Mouse (Mus musculus) Muller cell, postnatal 12 days (primary cell): Measurements from ENCODE around the gene 2010111I01Rik.
A peak's percentile ranks its signal among the peaks of the same experiment; 100 is the strongest.
"Not testable (repeated sequence)": the region's sequence is repeated elsewhere in the genome, so short reads cannot be mapped to it uniquely, and the experiment has no call there.

Source experiments
- DNase-seq: peaks from one replicate; pipeline ENCODE4 v3.0.0-alpha.2; 2015; ENCODE audit errors: inconsistent ontology term

The 2010111I01Rik gene

DNA sequence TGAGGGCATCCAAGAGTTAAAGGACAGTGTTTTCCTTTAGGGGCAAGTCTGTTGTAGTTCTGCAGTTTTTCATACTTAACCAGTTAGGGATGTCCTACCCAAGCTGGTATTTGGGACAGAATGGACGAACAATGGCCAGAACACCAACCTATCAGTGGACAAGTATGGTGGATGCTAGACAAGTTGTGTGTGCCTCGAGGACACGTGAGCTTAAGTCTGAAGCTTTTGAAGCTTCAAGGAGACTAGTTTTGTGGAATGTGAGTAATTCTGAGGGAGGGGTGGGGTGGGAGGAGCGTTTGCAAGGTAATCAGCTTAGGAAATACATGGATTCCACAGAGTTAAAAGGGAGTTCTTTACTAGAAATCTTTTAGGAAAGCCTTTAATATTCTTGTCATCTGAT, 115.5 kb downstream of the 2010111I01Rik start:
- DNase-seq, result peak; percentile 59

GRCm38 (mm10) chr13:63080823-63081222, 116.1 kb downstream of the 2010111I01Rik start:
- peak; percentile 38 for DNase-seq

- no peak for DNase-seq
Measured at GRCm38 (mm10) chr13:63082555-63083136, 118.0 kb downstream of the 2010111I01Rik start.

GRCm38 (mm10) chr13:63083139-63083538, 118.4 kb downstream of the 2010111I01Rik start:
- DNase-seq, result not testable (repeated sequence)

GRCm38 (mm10) chr13:63083663-63084062, 119.0 kb downstream of the 2010111I01Rik start:
- no peak for DNase-seq

DNA sequence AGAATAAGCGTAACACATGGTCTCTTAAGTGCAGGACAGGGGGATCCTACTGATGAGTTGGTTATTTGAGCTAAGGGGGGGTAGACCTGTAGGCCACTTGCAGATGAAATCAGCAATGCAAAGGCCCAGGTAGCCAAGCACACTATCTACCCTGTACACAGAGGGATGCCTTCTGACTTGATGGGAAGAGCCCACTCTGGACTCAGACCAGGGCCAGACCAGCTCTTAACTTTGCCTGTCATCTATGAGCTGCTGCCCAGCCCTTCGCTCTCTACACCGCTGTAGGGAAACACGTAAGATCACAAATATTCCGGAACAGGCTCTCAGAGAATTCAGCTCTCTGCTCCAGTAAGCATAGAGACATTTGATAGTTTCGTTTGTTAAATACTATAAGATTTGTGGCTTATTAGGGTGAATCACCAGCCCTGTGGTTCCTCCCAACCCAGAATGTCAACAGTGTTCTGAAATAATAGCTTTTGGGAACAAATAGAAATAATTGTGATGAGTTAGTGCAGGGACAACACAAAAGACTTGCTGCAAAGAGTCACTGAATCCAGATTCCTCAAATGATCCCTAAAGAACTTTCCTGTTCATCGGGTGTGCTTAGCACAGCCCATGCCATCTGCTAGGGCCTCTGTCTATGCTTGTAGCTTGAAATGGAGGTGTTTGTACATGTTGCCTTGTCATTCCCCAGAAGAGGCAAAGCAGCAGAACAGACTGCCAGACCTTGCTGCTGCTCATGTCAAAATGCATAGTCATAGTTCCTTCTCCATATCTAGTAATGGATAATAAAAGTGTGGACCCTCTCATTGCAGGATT, 123.4 kb downstream of the 2010111I01Rik start:
- peak; percentile 65 for DNase-seq

DNA sequence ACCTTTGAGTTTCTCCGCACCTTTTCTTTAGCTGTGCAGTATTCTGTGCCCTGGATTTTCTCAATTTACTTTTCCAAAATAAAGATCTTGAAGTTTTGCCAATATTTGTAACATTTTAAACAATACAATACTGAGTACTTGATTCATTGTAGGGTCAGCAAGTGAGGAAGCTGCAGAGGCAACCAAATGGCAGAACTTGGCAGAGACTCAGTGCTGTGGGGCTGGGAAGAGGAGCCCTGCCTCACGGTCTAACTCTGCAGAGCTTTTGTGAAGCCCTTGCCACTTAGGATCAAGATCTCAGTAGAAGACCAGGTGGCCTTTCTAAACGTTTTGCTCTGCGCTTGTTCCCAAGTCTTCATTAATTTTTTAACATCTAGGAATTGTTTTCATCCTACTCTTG, 124.8 kb downstream of the 2010111I01Rik start:
- DNase-seq, result no peak

GRCm38 (mm10) chr13:63091246-63091645, 126.6 kb downstream of the 2010111I01Rik start:
- no peak for DNase-seq

- DNase-seq, result no peak
Measured at GRCm38 (mm10) chr13:63092299-63092698, 127.6 kb downstream of the 2010111I01Rik start.

- DNase-seq, result no peak
Measured at GRCm38 (mm10) chr13:63092874-63093273, 128.2 kb downstream of the 2010111I01Rik start.

DNA sequence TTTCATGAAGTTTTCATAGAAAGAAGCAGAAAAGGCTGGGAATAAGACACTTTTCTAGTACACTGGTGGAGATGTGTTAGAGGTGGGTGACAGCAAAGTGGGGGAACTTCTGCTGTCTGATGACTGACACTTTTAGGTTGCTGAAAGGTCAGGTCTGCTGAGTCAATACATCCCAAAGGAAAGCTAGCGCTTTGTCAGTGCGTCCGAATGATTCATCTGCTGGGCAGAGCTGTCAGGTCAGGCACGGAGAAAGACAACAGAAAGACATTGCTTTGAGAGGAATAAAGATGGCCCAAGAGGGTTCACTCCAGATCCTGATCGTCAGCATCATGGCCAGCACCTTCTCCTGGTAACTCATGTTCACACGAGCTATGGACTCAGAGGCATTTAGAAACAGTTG, 128.9 kb downstream of the 2010111I01Rik start:
- DNase-seq, result no peak

GRCm38 (mm10) chr13:63094317-63095131, 129.8 kb downstream of the 2010111I01Rik start:
- DNase-seq, result peak; percentile 42

DNA sequence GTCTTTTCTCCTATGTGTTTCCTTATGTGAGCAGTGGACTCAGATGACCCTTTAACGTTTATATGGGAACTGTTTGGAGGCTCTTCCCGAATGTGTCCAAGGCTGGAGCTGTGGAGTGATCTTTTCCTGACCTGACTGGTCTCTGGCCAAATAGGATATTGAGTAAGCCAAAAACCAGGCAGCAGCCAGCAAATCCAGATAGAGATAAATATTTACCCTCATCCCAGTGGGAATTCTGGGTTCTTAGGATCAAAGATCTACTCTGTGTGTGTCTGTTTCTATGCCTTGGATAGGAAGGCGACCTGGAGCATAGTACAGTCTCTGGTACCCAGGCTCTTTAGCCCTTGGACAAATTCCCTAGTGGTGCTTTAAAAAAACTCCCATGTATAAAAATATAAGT, 132.1 kb downstream of the 2010111I01Rik start:
- DNase-seq, result no peak

- no peak for DNase-seq
Measured at GRCm38 (mm10) chr13:63097440-63097930, 132.8 kb downstream of the 2010111I01Rik start.

GRCm38 (mm10) chr13:63101761-63102160, 137.1 kb downstream of the 2010111I01Rik start:
- no peak for DNase-seq

- DNase-seq, result no peak
Measured at GRCm38 (mm10) chr13:63102848-63103585, 138.3 kb downstream of the 2010111I01Rik start.

DNA sequence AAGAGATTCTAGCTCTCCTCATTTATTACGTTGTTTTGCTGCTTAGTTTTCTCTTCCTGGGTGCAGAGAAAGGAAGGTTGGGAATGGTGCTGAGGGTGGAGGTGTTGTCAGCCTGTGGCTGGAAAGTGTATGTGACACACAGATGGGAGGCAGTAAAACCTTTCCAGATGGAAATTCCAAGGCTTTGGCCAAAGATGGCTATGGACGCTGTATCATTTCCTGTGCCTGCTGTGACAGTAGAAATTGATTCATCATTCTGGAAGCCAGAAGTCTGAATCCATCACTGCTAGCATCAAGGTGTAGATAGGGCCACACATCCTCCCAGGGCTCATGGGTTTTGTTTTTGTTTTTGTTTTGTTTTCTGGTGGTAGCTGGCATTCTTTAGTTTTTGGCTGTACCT, 141.9 kb downstream of the 2010111I01Rik start:
- DNase-seq, result no peak

GRCm38 (mm10) chr13:63108601-63109000, 143.9 kb downstream of the 2010111I01Rik start:
- peak; percentile 86 for DNase-seq

GRCm38 (mm10) chr13:63111297-63112042, 146.8 kb downstream of the 2010111I01Rik start:
- DNase-seq, result no peak

DNA sequence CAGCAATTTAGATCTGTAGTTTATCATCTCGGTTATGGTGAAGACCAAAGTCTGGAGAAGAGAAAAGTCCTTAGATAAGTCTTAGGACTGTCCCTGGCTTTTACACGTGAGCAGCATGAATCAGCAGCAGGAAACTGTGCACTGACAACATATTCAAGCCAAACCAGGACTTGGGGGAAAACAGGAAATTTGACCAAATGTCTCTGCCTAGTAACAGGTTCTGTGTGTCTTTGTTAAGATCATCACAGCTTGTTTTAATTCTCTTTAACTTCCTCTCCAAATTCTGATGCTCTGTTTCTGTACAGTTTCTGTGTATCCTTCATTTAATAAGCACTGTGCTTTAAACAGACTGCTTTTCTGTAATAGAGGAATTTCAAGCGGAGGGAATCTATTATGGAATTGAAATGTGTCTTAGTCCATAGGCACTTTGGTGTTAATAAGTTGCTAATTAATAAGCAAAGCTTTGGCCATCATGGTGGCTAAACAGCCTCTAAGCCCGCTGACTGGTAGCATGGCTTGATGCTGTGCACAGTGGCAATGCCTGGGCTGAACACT, 147.4 kb downstream of the 2010111I01Rik start:
- no peak for DNase-seq
